Mouse (Mus musculus) retina, adult 2 months (tissue): ENCODE results near the gene Fam78b.

ENCODE experiments used
- DNase-seq: peaks from one replicate; pipeline ENCODE4 v3.0.0-alpha.2; 2012; ENCODE audit warnings: low read depth, low spot score

The Fam78b gene

GRCm38 (mm10) chr1:167001174-167001843 is at the start of gene Fam78b:
Fam78b (plus strand) TSS chr1:167001417.
- no peak for DNase-seq

- DNase-seq, result no peak
Observed at GRCm38 (mm10) chr1:166964508-166964907, 36.7 kb upstream of the Fam78b start.

GRCm38 (mm10) chr1:166968271-166968670 is 32.9 kb upstream of the Fam78b start:
- no peak for DNase-seq

GRCm38 (mm10) chr1:166973731-166974130 is 27.5 kb upstream of the Fam78b start:
- DNase-seq, result no peak

- no peak for DNase-seq
Observed at GRCm38 (mm10) chr1:166978611-166979010, 22.6 kb upstream of the Fam78b start.

GRCm38 (mm10) chr1:166994266-166994665 is 7.0 kb upstream of the Fam78b start:
- DNase-seq, result no peak

- no peak for DNase-seq
Observed at GRCm38 (mm10) chr1:166996250-166996649, 5.0 kb upstream of the Fam78b start.

- DNase-seq, result no peak
Observed at GRCm38 (mm10) chr1:166996811-166997210, 4.4 kb upstream of the Fam78b start.

GRCm38 (mm10) chr1:167000529-167001173 is 566 bp upstream of the Fam78b start:
- peak; percentile 83 for DNase-seq

GRCm38 (mm10) chr1:167001844-167002485 is 748 bp downstream of the Fam78b start:
- DNase-seq, result no peak

- DNase-seq, result no peak
Observed at GRCm38 (mm10) chr1:167002486-167002850, 1.3 kb downstream of the Fam78b start.

- no peak for DNase-seq
Observed at GRCm38 (mm10) chr1:167004621-167005020, 3.4 kb downstream of the Fam78b start.

- DNase-seq, result no peak
Observed at GRCm38 (mm10) chr1:167007341-167007740, 6.1 kb downstream of the Fam78b start.

GRCm38 (mm10) chr1:167010190-167010589 is 9.0 kb downstream of the Fam78b start:
- DNase-seq, result no peak

GRCm38 (mm10) chr1:167011301-167011700 is 10.1 kb downstream of the Fam78b start:
- no peak for DNase-seq

- no peak for DNase-seq
Observed at GRCm38 (mm10) chr1:167012616-167013015, 11.4 kb downstream of the Fam78b start.

- DNase-seq, result no peak
Observed at GRCm38 (mm10) chr1:167013234-167013864, 12.1 kb downstream of the Fam78b start.

- no peak for DNase-seq
Observed at GRCm38 (mm10) chr1:167016269-167016668, 15.1 kb downstream of the Fam78b start.

- DNase-seq, result no peak
Observed at GRCm38 (mm10) chr1:167022001-167022424, 20.8 kb downstream of the Fam78b start.

- no peak for DNase-seq
Observed at GRCm38 (mm10) chr1:167022541-167023121, 21.4 kb downstream of the Fam78b start.

GRCm38 (mm10) chr1:167023794-167024193 is 22.6 kb downstream of the Fam78b start:
- DNase-seq, result no peak

GRCm38 (mm10) chr1:167024961-167025360 is 23.7 kb downstream of the Fam78b start:
- DNase-seq, result no peak
